Mouse (Mus musculus): ENCODE results near the gene Vmn2r100. TPM values are rescaled to one million over a fixed set of nuclear protein-coding genes. Genes with fewer than 3 reads are reported as not detected.

Vmn2r100 gene
- not detected in 2 replicates for polyA plus RNA-seq (2012; rRNA removed)

GRCm38 (mm10) chr17:19504432-19504831 is at the start of gene Vmn2r100:
TSS of gene Vmn2r100 (plus strand) at chr17:19504732.
- no peak for DNase-seq (ENCODE audit: extremely low spot score in 1 of 2, low spot score in 1 of 2)

GRCm38 (mm10) chr17:19482866-19483265 is 21.7 kb upstream of the Vmn2r100 start:
- no peak for DNase-seq (ENCODE audit: extremely low spot score in 1 of 2, low spot score in 1 of 2)

GRCm38 (mm10) chr17:19576927-19577326 is 72.4 kb downstream of the Vmn2r100 start, which contains the start of gene Vmn2r101:
TSS of gene Vmn2r101 (plus strand) at chr17:19577227.
- DNase-seq (ENCODE audit: extremely low spot score in 1 of 2, low spot score in 1 of 2) = no peak

Other genes with a start within 250 kb of the Vmn2r100 start
- not detected in 2 replicates for gene Vmn2r99, start 142.8 kb upstream of the Vmn2r100 start, polyA plus RNA-seq (2012; rRNA removed)
- not detected in 2 replicates for gene Vmn2r101, start 72.5 kb downstream of the Vmn2r100 start, polyA plus RNA-seq (2012; rRNA removed)
- gene Vmn2r102, start 155.6 kb downstream of the Vmn2r100 start, polyA plus RNA-seq (2012; rRNA removed) = not detected in 2 replicates

Data from frontal cortex, adult 2 months (tissue).